Comparison of ENCODE assay signal across 9 mouse cellular contexts in genomic region chr2:166301161-166301560, GRCm38 (mm10).
DNase-seq lines count a peak whose midpoint lies in the region; ATAC-seq and TF ChIP-seq lines count a peak whose summit lies in the region.
"Had no signal": no experiment of that assay in that cellular context is flagged by ENCODE, and none has a peak within 500 bp of the region (broad histone marks: within the 10 kb centered on the region; RNA-seq: fewer than 3 reads in every experiment).

No protein-coding gene starts in this region.

- H3K27me3 ChIP-seq in heart, adult 2 months (ENCODE audit: control insufficient read depth, insufficient read depth, low read length), result no peaks in the 10 kb centered on the region
- no peaks in the 10 kb centered on the region for H3K27me3 ChIP-seq in heart, embryonic 10.5 days (ENCODE audit: insufficient read depth, poor library complexity, severe bottlenecking)

- peak; percentile 42 for TF ChIP-seq CTCF in heart, adult 2 months (IDR thresholded peaks at IDR 0.05)

- no peak for ATAC-seq in inflammation-experienced regulatory T-cells, adult 6 months

- H3K27ac ChIP-seq in heart, adult 2 months, result no peak overlapping the region
- H3K27ac ChIP-seq in heart, embryonic 10.5 days, result no peak overlapping the region
- H3K27ac ChIP-seq: neural tube, embryonic 13.5 days had no signal

- H3K9ac ChIP-seq in heart, adult 2 months (ENCODE audit: low read depth, low read length), result no peak overlapping the region
- H3K9ac ChIP-seq: neural tube, embryonic 13.5 days had no signal

- peak; percentile 57 to 77 for DNase-seq in heart, adult 2 months
- no peak for DNase-seq in heart, embryonic 10.5 days (ENCODE audit: low spot score)
- peak; percentile 97 for DNase-seq in adrenal gland, adult (ENCODE audit: inconsistent age in 2 of 2, low spot score in 1 of 2)
- DNase-seq in gastrocnemius, adult 8-10 months (ENCODE audit: low spot score in 2 of 2), result peak; percentile 38 to 46
- DNase-seq in left cerebral cortex, adult 9 months (ENCODE audit: low spot score in 2 of 2), result peak; percentile 11 to 38
- DNase-seq in testis, postnatal 10 days (ENCODE audit: low spot score), result peak; percentile 52
- DNase-seq in spleen, adult 12 weeks (ENCODE audit: low spot score), result no peak

- H3K36me3 ChIP-seq in heart, adult 2 months (ENCODE audit: control insufficient read depth, insufficient read depth, low read length), result no peaks in the 10 kb centered on the region
- H3K36me3 ChIP-seq in heart, embryonic 10.5 days, result no peaks in the 10 kb centered on the region
- H3K36me3 ChIP-seq: neural tube, embryonic 13.5 days had no signal

- WGBS in heart, adult 2 months, result 21% methylated on average over 9 of the region's 9 CpGs
- WGBS in heart, embryonic 10.5 days, result 79% methylated on average over 9 of the region's 9 CpGs

- H3K4me3 ChIP-seq in heart, adult 2 months, result no peak overlapping the region
- no peak overlapping the region for H3K4me3 ChIP-seq in heart, embryonic 10.5 days
- H3K4me3 ChIP-seq: neural tube, embryonic 13.5 days had no signal

- no peak for TF ChIP-seq EP300 in heart, adult 2 months (IDR thresholded peaks at IDR 0.05; ENCODE audit: insufficient read depth, low read depth, low read length)

- no peak for TF ChIP-seq POLR2A in heart, adult 2 months (IDR thresholded peaks at IDR 0.05; ENCODE audit: insufficient read depth, low read depth, low read length)

- H3K4me1 ChIP-seq in heart, adult 2 months (ENCODE audit: control insufficient read depth, insufficient read depth, low read length), result peaks cover 2% of the 10 kb centered on the region
- H3K4me1 ChIP-seq in heart, embryonic 10.5 days, result peaks cover 22% of the 10 kb centered on the region

- intact Hi-C loops in heart, adult 2 months (cut with DNase I), result no loop called here

- H3K9me3 ChIP-seq in heart, embryonic 10.5 days, result no peaks in the 10 kb centered on the region
- H3K9me3 ChIP-seq: neural tube, embryonic 13.5 days had no signal

- H3K79me2 ChIP-seq in heart, adult 2 months (replicated peaks; ENCODE audit: control insufficient read depth, insufficient read depth, low read length), result no peaks in the 10 kb centered on the region

Comparison
In these comparisons a context has a peak if more than half of its experiments do, and no peak if none do; other contexts are left out.
1. DNase-seq: peak in heart, adult 2 months (2 of 2), adrenal gland, adult (2 of 2), gastrocnemius, adult 8-10 months (2 of 2), left cerebral cortex, adult 9 months (2 of 2) and testis, postnatal 10 days (single experiment); none in heart, embryonic 10.5 days (single experiment) and spleen, adult 12 weeks (single experiment).